Mouse (Mus musculus) brain, embryonic 18.5 days (tissue): ENCODE data around the gene Rpl36-ps4.

Experiments
- DNase-seq: peaks from one replicate; pipeline ENCODE4 v3.0.0-alpha.2; 2012; ENCODE audit warnings: low read depth, low spot score

Rpl36-ps4 gene

GRCm38 (mm10) chr17:87920677-87921076, at the start of gene Rpl36-ps4:
Rpl36-ps4 (plus strand) TSS chr17:87920977.
- no peak for DNase-seq

GRCm38 (mm10) chr17:87871461-87872126, 49.2 kb upstream of the Rpl36-ps4 start:
- no peak for DNase-seq

GRCm38 (mm10) chr17:87872286-87872685, 48.5 kb upstream of the Rpl36-ps4 start:
- DNase-seq = no peak

GRCm38 (mm10) chr17:87873456-87873855, 47.3 kb upstream of the Rpl36-ps4 start:
- DNase-seq = no peak

GRCm38 (mm10) chr17:87873943-87874342, 46.8 kb upstream of the Rpl36-ps4 start:
- DNase-seq = no peak

GRCm38 (mm10) chr17:87875346-87875920, 45.3 kb upstream of the Rpl36-ps4 start:
- DNase-seq = no peak

- DNase-seq = no peak
Observed at GRCm38 (mm10) chr17:87876295-87877000, 44.3 kb upstream of the Rpl36-ps4 start.

- peak; percentile 32 for DNase-seq
Observed at GRCm38 (mm10) chr17:87877207-87878073, 43.3 kb upstream of the Rpl36-ps4 start.

- no peak for DNase-seq
Observed at GRCm38 (mm10) chr17:87878556-87879483, 42.0 kb upstream of the Rpl36-ps4 start.

GRCm38 (mm10) chr17:87879484-87880225, 41.1 kb upstream of the Rpl36-ps4 start:
- DNase-seq = no peak

GRCm38 (mm10) chr17:87882594-87882993, 38.2 kb upstream of the Rpl36-ps4 start:
- no peak for DNase-seq

GRCm38 (mm10) chr17:87897175-87897574, 23.6 kb upstream of the Rpl36-ps4 start:
- DNase-seq = no peak

- DNase-seq = no peak
Observed at GRCm38 (mm10) chr17:87900677-87901076, 20.1 kb upstream of the Rpl36-ps4 start.

- DNase-seq = no peak
Observed at GRCm38 (mm10) chr17:87901163-87901562, 19.6 kb upstream of the Rpl36-ps4 start.

- no peak for DNase-seq
Observed at GRCm38 (mm10) chr17:87903213-87903612, 17.6 kb upstream of the Rpl36-ps4 start.

- no peak for DNase-seq
Observed at GRCm38 (mm10) chr17:87903725-87904124, 17.1 kb upstream of the Rpl36-ps4 start.

- DNase-seq = no peak
Observed at GRCm38 (mm10) chr17:87915386-87915785, 5.4 kb upstream of the Rpl36-ps4 start.

- DNase-seq = no peak
Observed at GRCm38 (mm10) chr17:87918121-87918520, 2.7 kb upstream of the Rpl36-ps4 start.

- no peak for DNase-seq
Observed at GRCm38 (mm10) chr17:87934326-87934725, 13.5 kb downstream of the Rpl36-ps4 start.

- no peak for DNase-seq
Observed at GRCm38 (mm10) chr17:87934736-87935135, 14.0 kb downstream of the Rpl36-ps4 start.
